Mouse (Mus musculus): ENCODE measurements at regions not wholly inside any gene's neighbourhood (a gene's known extent, or its start where the extent isn't known, plus 50 kb on each side); places are given as distances from the start of the nearest gene placed in this dataset.

- no peak for TF ChIP-seq CTCF (IDR thresholded peaks at IDR 0.05; ENCODE audit: insufficient read depth, low read depth, low read length)
- H3K27ac ChIP-seq (ENCODE audit: insufficient read depth, low read depth, low read length): no peak overlapping the region
These were observed 90.8 kb downstream of the Nxnl2 start for GRCm38 (mm10) chr13:51261619-51262018.

DNA sequence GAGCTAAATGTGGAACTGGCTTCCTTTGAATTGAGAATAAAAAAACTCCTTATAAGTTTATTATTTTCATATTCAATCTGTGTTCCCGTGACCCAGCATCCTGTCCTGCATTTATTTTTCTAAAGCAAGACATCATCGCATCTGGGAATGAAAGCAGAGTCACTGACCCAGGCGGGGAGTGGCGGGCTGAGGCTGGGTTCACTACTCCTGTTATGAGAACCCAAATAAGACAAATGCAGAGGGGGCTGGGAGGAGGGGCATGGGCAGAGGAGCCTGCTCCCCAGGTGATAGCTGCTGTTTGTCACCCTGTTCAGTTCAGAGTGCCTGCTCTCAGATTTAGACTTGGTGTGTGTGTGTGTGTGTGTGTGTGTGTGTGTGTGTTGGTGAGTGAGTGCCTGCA, 102.0 kb downstream of the Nxnl2 start:
- no peak overlapping the region for H3K4me3 ChIP-seq (ENCODE audit: insufficient read depth, low read depth, low read length)
- 93% methylated on average over 4 of the region's 4 CpGs for WGBS
- no peak overlapping the region for H3K27ac ChIP-seq (ENCODE audit: insufficient read depth, low read depth, low read length)
- no peak for TF ChIP-seq CTCF (IDR thresholded peaks at IDR 0.05; ENCODE audit: insufficient read depth, low read depth, low read length)
- TF ChIP-seq POLR2A (IDR thresholded peaks at IDR 0.05; ENCODE audit: insufficient read depth, low read depth, low read length): no peak
- no peaks in the 10 kb centered on the region for H3K4me1 ChIP-seq (ENCODE audit: control insufficient read depth, insufficient read depth, low read length)

More at GRCm38 (mm10) chr13:51261619-51262018, 90.8 kb downstream of the Nxnl2 start:
- Histone ChIP-seq H3K4me1 (ENCODE audit: control insufficient read depth, insufficient read depth, low read length) (0 out of 2 replicates have a peak, but pooled peaks cover 5% of the 10 kb centered on the region), H3K4me3 (ENCODE audit: insufficient read depth, low read depth, low read length) (peak overlapping the region; percentile 2; the same call in 1 of the 2 replicates)
- WGBS: 40% methylated on average over 8 of the region's 8 CpGs

- no peak overlapping the region for H3K4me3 ChIP-seq (ENCODE audit: insufficient read depth, low read depth, low read length)
- TF ChIP-seq POLR2A (IDR thresholded peaks at IDR 0.05; ENCODE audit: insufficient read depth, low read depth, low read length) (no peak), CTCF (IDR thresholded peaks at IDR 0.05; ENCODE audit: insufficient read depth, low read depth, low read length) (no peak)
- H3K27ac ChIP-seq (ENCODE audit: insufficient read depth, low read depth, low read length): no peak overlapping the region
- 73% methylated on average over 5 of the region's 5 CpGs for WGBS
- H3K4me1 ChIP-seq (ENCODE audit: control insufficient read depth, insufficient read depth, low read length): no peaks in the 10 kb centered on the region
These were observed 103.8 kb downstream of the Nxnl2 start for GRCm38 (mm10) chr13:51274639-51275038.

DNA sequence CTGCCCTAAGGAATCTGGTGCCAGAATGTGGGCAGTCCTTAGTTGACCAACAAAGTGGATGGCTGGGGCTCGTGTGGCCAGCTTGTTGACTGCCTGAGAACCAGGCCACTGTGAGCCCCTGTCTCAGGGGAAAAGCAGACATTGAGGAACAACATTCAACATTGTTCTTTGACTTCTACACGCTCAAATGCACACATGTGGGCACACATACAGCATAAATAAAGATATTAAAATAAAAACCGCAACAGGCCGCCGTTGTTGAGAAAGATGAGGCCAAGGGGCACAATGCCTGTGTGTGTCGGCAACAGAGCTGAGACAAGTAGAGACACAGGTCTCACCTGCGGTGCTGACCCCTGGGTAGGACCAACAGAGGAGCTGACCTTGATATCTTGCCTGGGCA, 105.8 kb downstream of the Nxnl2 start:
- 92% methylated on average over 7 of the region's 7 CpGs for WGBS

GRCm38 (mm10) chr13:51277515-51277914, 106.7 kb downstream of the Nxnl2 start:
- H3K4me3 ChIP-seq (ENCODE audit: insufficient read depth, low read depth, low read length): no peak overlapping the region
- no peaks in the 10 kb centered on the region for H3K4me1 ChIP-seq (ENCODE audit: control insufficient read depth, insufficient read depth, low read length)
- 83% methylated on average over 10 of the region's 10 CpGs for WGBS
- H3K27ac ChIP-seq (ENCODE audit: insufficient read depth, low read depth, low read length): no peak overlapping the region
- TF ChIP-seq POLR2A (IDR thresholded peaks at IDR 0.05; ENCODE audit: insufficient read depth, low read depth, low read length) (no peak), CTCF (IDR thresholded peaks at IDR 0.05; ENCODE audit: insufficient read depth, low read depth, low read length) (no peak)

More for the DNA sequence above, 105.8 kb downstream of the Nxnl2 start:
- Histone ChIP-seq H3K4me1 (ENCODE audit: control insufficient read depth, insufficient read depth, low read length) (no peaks in the 10 kb centered on the region), H3K27ac (ENCODE audit: insufficient read depth, low read depth, low read length) (no peak overlapping the region), H3K4me3 (ENCODE audit: insufficient read depth, low read depth, low read length) (no peak overlapping the region)
- TF ChIP-seq POLR2A (IDR thresholded peaks at IDR 0.05; ENCODE audit: insufficient read depth, low read depth, low read length) (no peak), CTCF (IDR thresholded peaks at IDR 0.05; ENCODE audit: insufficient read depth, low read depth, low read length) (no peak)

DNA sequence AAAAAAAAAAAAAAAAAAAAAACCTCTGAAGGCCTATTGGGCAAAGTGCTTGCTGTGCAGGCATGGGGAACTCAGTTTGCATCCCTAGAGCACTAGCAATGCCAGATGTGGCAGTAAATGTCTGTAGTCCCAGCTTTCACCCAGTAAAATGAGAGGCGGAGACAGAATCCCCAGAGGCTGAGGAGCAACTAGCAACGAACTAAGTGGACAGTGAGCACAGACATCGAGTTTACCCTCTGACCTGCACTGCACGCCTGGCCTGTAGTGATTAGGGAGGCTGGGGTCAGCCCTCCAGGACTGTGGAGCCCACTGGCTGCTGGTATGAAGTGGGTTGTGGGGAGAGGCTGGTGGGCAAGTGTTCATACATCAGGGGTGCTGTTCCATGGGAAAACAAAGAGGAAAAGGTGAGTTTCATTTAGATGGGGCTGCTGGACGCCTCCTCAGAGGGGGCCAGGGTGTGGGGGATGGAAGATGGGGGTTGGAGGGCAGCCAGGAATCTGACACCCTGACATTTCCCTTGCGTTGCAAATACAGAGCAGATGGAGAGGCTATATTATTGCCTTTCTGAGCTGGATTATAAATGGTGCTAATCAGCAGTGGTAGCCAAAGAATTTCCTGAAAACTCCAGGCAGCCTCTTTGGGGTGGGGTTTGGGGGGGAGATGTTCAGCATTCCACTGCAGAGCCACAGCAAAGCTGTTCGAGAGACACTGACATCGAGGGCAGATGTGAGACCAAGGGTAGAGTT, 109.0 kb downstream of the Nxnl2 start:
- WGBS: 54% methylated on average over 8 of the region's 8 CpGs

GRCm38 (mm10) chr13:51280388-51280753, 109.5 kb downstream of the Nxnl2 start:
- WGBS: 75% methylated on average over 8 of the region's 8 CpGs
- no peak for TF ChIP-seq POLR2A (IDR thresholded peaks at IDR 0.05; ENCODE audit: insufficient read depth, low read depth, low read length)
- no peak for TF ChIP-seq CTCF (IDR thresholded peaks at IDR 0.05; ENCODE audit: insufficient read depth, low read depth, low read length)

More for the DNA sequence above, 109.0 kb downstream of the Nxnl2 start:
- no peak for TF ChIP-seq CTCF (IDR thresholded peaks at IDR 0.05; ENCODE audit: insufficient read depth, low read depth, low read length)
- TF ChIP-seq POLR2A (IDR thresholded peaks at IDR 0.05; ENCODE audit: insufficient read depth, low read depth, low read length): no peak
- Histone ChIP-seq H3K27ac (ENCODE audit: insufficient read depth, low read depth, low read length) (no peak overlapping the region), H3K4me3 (ENCODE audit: insufficient read depth, low read depth, low read length) (no peak overlapping the region), H3K4me1 (ENCODE audit: control insufficient read depth, insufficient read depth, low read length) (no peaks in the 10 kb centered on the region)

GRCm38 (mm10) chr13:51284679-51285078, 113.9 kb downstream of the Nxnl2 start:
- Histone ChIP-seq H3K27ac (ENCODE audit: insufficient read depth, low read depth, low read length) (no peak overlapping the region), H3K4me1 (ENCODE audit: control insufficient read depth, insufficient read depth, low read length) (no peaks in the 10 kb centered on the region), H3K4me3 (ENCODE audit: insufficient read depth, low read depth, low read length) (no peak overlapping the region)
- TF ChIP-seq POLR2A (IDR thresholded peaks at IDR 0.05; ENCODE audit: insufficient read depth, low read depth, low read length): no peak
- no peak for TF ChIP-seq CTCF (IDR thresholded peaks at IDR 0.05; ENCODE audit: insufficient read depth, low read depth, low read length)

More at GRCm38 (mm10) chr13:51280388-51280753, 109.5 kb downstream of the Nxnl2 start:
- Histone ChIP-seq H3K27ac (ENCODE audit: insufficient read depth, low read depth, low read length) (no peak overlapping the region), H3K4me1 (ENCODE audit: control insufficient read depth, insufficient read depth, low read length) (no peaks in the 10 kb centered on the region), H3K4me3 (ENCODE audit: insufficient read depth, low read depth, low read length) (no peak overlapping the region)

GRCm38 (mm10) chr13:51289442-51289841, 118.6 kb downstream of the Nxnl2 start:
- 0 out of 2 replicates have a peak, but pooled peaks cover 6% of the 10 kb centered on the region for H3K4me1 ChIP-seq (ENCODE audit: control insufficient read depth, insufficient read depth, low read length)
- no peak for TF ChIP-seq CTCF (IDR thresholded peaks at IDR 0.05; ENCODE audit: insufficient read depth, low read depth, low read length)
- no peak for TF ChIP-seq POLR2A (IDR thresholded peaks at IDR 0.05; ENCODE audit: insufficient read depth, low read depth, low read length)
- H3K27ac ChIP-seq (ENCODE audit: insufficient read depth, low read depth, low read length): no peak overlapping the region
- WGBS: 75% methylated on average over 4 of the region's 4 CpGs
- H3K4me3 ChIP-seq (ENCODE audit: insufficient read depth, low read depth, low read length): no peak overlapping the region

All from olfactory bulb, adult 2 months (tissue).